Mouse (Mus musculus) liver, postnatal 0 days (tissue): ENCODE data around the gene Kctd10.

Experiments used
- CTCF ChIP-seq: sonication (generic); IDR thresholded peaks from 2 replicates; pipeline ENCODE4 v1.5.1; 2016; ENCODE audit warnings: antibody characterized with exemption, low read depth
- EP300 ChIP-seq: IDR thresholded peaks from 2 replicates; pipeline ENCODE4 v1.6.1; 2016; ENCODE audit warnings: antibody characterized with exemption, low read depth, mild to moderate bottlenecking

DNA sequence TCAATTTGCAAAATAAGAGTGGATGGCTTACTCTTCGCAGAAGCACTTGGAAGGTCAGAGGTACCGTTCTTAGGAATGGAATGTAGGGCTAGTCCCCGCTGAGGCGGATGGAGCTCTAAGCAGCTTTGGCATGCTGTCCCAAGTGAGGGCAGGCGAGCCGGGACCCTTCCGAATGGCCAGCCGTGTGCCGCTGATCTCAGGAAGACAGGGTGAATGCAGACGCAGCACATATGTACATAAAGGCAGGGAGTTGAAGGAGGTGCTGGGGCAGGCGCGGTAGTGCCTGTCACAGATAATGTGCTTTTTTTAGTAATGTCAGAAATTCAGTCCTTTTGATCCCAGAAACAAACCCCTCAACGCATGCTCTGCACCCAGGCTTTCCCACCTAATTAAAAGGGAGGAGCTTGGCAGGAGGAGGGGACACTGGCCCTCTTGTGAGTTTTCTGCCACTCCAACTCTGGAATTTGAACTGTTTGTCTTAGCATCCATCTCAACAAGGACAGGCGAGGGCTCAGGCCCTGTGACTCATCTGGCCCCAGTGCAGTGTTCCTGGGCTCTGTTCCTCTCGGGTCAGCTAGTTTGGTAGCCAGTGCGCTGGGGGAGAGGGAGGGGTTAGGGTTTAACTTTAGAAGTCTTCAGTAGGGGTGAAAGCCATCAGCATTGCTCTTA is 32.9 kb upstream of the Kctd10 start:
- TF ChIP-seq CTCF (no peak), EP300 (no peak)
